Mouse (Mus musculus) cerebral cortex, adult 2 months (tissue): ENCODE data around the gene Tfap2b.

ENCODE experiments used
- WGBS: fragments of 180-500 bp; shearing (Covaris S2); methylation state at CpG from one replicate; pipeline ENCODE4 v1.1.7; 2018; 5-methylcytosine and 5-hydroxymethylcytosine counted together

The Tfap2b gene

GRCm38 (mm10) chr1:19233857-19234256 is 25.1 kb downstream of the Tfap2b start:
- 6% methylated on average over 19 of the region's 19 CpGs for WGBS

GRCm38 (mm10) chr1:19234432-19235205 is 25.9 kb downstream of the Tfap2b start:
- 4% methylated on average over 31 of the region's 31 CpGs for WGBS

GRCm38 (mm10) chr1:19236051-19236450 is 27.3 kb downstream of the Tfap2b start:
- 7% methylated on average over 5 of the region's 5 CpGs for WGBS

GRCm38 (mm10) chr1:19236591-19236990 is 27.9 kb downstream of the Tfap2b start:
- 4% methylated on average over 21 of the region's 21 CpGs for WGBS

- 4% methylated on average over 9 of the region's 9 CpGs for WGBS
Measured at GRCm38 (mm10) chr1:19237061-19237460, 28.3 kb downstream of the Tfap2b start.

GRCm38 (mm10) chr1:19237721-19238410 is 29.2 kb downstream of the Tfap2b start:
- WGBS: 9% methylated on average over 8 of the region's 8 CpGs

- 1% methylated on average over 20 of the region's 20 CpGs for WGBS
Measured at GRCm38 (mm10) chr1:19241316-19241715, 32.6 kb downstream of the Tfap2b start.

GRCm38 (mm10) chr1:19242021-19242420 is 33.3 kb downstream of the Tfap2b start:
- 12% methylated on average over 8 of the region's 8 CpGs for WGBS

- 55% methylated on average over 4 of the region's 4 CpGs for WGBS
Measured at GRCm38 (mm10) chr1:19245032-19245431, 36.3 kb downstream of the Tfap2b start.

GRCm38 (mm10) chr1:19251286-19251685 is 42.6 kb downstream of the Tfap2b start:
- 60% methylated on average over 6 of the region's 6 CpGs for WGBS

- WGBS: 64% methylated on average over 1 of the region's 1 CpGs
Measured at GRCm38 (mm10) chr1:19269596-19269995, 60.9 kb downstream of the Tfap2b start.
